In the genomic region with DNA sequence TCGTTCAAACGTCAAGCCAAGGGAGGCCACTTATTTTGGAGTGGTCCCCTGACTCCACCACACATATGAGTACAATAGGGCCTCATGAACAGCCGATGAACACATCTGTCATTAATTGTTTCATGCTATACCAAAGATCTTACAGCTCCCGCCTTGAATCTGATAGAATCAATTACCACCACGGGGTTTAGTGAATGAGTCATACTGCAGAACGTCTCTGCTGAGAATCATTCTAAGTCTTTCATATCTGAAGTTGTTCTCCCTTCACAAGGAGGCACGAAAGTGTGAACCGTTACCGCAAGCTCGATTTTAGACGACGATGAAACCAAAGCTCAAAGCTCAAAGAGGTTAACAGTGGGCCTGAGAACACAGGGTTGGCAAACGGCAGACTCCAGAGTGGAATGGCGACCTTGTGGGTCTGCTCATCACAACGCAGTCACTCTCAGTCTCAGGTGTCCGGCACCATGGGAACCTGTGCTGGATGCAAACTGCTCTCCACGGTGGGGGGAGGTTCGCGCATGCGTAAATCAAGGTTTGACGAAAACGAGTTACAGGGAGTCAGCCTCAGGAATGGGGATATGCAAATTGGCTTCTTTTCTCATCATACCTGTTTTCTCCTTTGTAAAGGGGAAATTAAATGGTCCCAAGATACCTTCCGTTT, we compare ENCODE assay signal across 11 mouse cellular contexts. TPM values are rescaled to one million over a fixed set of nuclear protein-coding genes. Genes with fewer than 3 reads are reported as not detected.
DNase-seq lines count a peak whose midpoint lies in the region; ATAC-seq and TF ChIP-seq lines count a peak whose summit lies in the region.
"Had no signal": no experiment of that assay in that cellular context is flagged by ENCODE, and none has a peak within 500 bp of the region (broad histone marks: within the 10 kb centered on the region; RNA-seq: fewer than 3 reads in every experiment).

No protein-coding gene starts in this region.

- no peak for TF ChIP-seq CTCF in spleen, adult 2 months (IDR thresholded peaks at IDR 0.05; ENCODE audit: extremely low read depth, insufficient read depth, insufficient read length, insufficient replicate concordance)
- no peak for TF ChIP-seq CTCF in G1E (IDR thresholded peaks at IDR 0.05; ENCODE audit: low read depth, low read length)
- no peak for TF ChIP-seq CTCF in embryonic fibroblast, embryonic 13.5 days (IDR thresholded peaks at IDR 0.05; ENCODE audit: borderline replicate concordance, insufficient read depth, low read length)

- H3K4me2 ChIP-seq in intestine, embryonic 15.5 days (replicated peaks), result no peak overlapping the region

- ATAC-seq in G1E (ENCODE audit: extremely low read depth, insufficient number of reproducible peaks, low FRiP score, poor library complexity, severe bottlenecking), result no peak
- ATAC-seq in intestine, embryonic 15.5 days, result no peak
- ATAC-seq: hindbrain, embryonic 16.5 days had no signal

- no peak for DNase-seq in spleen, adult 2 months (ENCODE audit: low read depth in 1 of 2, low spot score in 2 of 2)
- no peak for DNase-seq in spleen, adult 12 weeks (ENCODE audit: low spot score)
- no peak for DNase-seq in G1E (ENCODE audit: low spot score)
- peak; percentile 40 for DNase-seq in splenic B cell, adult 2 months (ENCODE audit: low read depth, low spot score)
- no peak for DNase-seq in urinary bladder, postnatal 14 days (ENCODE audit: low spot score)
- DNase-seq: layer of hippocampus, postnatal 36 days; thymus, postnatal 36 days had no signal

- H3K27me3 ChIP-seq in spleen, adult 2 months (ENCODE audit: control insufficient read depth, insufficient read depth, low read length), result no peaks in the 10 kb centered on the region
- no peaks in the 10 kb centered on the region for H3K27me3 ChIP-seq in G1E (ENCODE audit: insufficient read depth, low read length)
- no peaks in the 10 kb centered on the region for H3K27me3 ChIP-seq in splenic B cell, adult 2 months (ENCODE audit: control insufficient read depth, insufficient read depth, low read length, poor library complexity, severe bottlenecking)
- no peaks in the 10 kb centered on the region for H3K27me3 ChIP-seq in intestine, embryonic 15.5 days (replicated peaks)
- H3K27me3 ChIP-seq: heart, embryonic 12.5 days had no signal

- peaks cover 3% of the 10 kb centered on the region; the same call in 1 of the 2 replicates for H3K36me3 ChIP-seq in spleen, adult 2 months (ENCODE audit: control insufficient read depth, insufficient read depth, low read length)
- peaks cover 87% of the 10 kb centered on the region for H3K36me3 ChIP-seq in G1E (replicated peaks)
- H3K36me3 ChIP-seq in splenic B cell, adult 2 months (ENCODE audit: control insufficient read depth, insufficient read depth, low read length, poor library complexity, severe bottlenecking), result peaks cover under 1% of the 10 kb centered on the region
- no peaks in the 10 kb centered on the region for H3K36me3 ChIP-seq in intestine, embryonic 15.5 days

- no peak for TF ChIP-seq POLR2A in spleen, adult 2 months (IDR thresholded peaks at IDR 0.05; ENCODE audit: low read depth, low read length)
- no peak for TF ChIP-seq POLR2A in embryonic fibroblast, embryonic 13.5 days (IDR thresholded peaks at IDR 0.05; ENCODE audit: low read depth, low read length)

- H3K9ac ChIP-seq in intestine, embryonic 15.5 days, result no peak overlapping the region
- H3K9ac ChIP-seq: heart, embryonic 12.5 days had no signal

- WGBS in spleen, adult 2 months, result 68% methylated on average over 23 of the region's 23 CpGs
- 70% methylated on average over 23 of the region's 23 CpGs for WGBS in intestine, embryonic 15.5 days

- H3K4me3 ChIP-seq in spleen, adult 2 months (ENCODE audit: extremely low read depth, insufficient read depth, insufficient read length), result no peak overlapping the region
- H3K4me3 ChIP-seq in G1E (ENCODE audit: low read depth, low read length), result peak overlapping the region; percentile 58; the same call in 1 of the 2 replicates
- no peak overlapping the region for H3K4me3 ChIP-seq in embryonic fibroblast, embryonic 13.5 days (ENCODE audit: insufficient read depth, low read length)
- H3K4me3 ChIP-seq in intestine, embryonic 15.5 days (replicated peaks), result no peak overlapping the region
- H3K4me3 ChIP-seq: heart, embryonic 12.5 days had no signal

- no peaks in the 10 kb centered on the region for H3K9me3 ChIP-seq in G1E (replicated peaks)
- H3K9me3 ChIP-seq in intestine, embryonic 15.5 days, result no peaks in the 10 kb centered on the region
- H3K9me3 ChIP-seq: heart, embryonic 12.5 days had no signal

- peaks cover 39% of the 10 kb centered on the region for H3K4me1 ChIP-seq in spleen, adult 2 months (ENCODE audit: control insufficient read depth, insufficient read depth, insufficient read length)
- H3K4me1 ChIP-seq in G1E (ENCODE audit: insufficient read depth, low read depth, low read length), result peaks cover 95% of the 10 kb centered on the region
- peaks cover 14% of the 10 kb centered on the region for H3K4me1 ChIP-seq in embryonic fibroblast, embryonic 13.5 days (ENCODE audit: control insufficient read depth, insufficient read depth, low read length)
- H3K4me1 ChIP-seq in intestine, embryonic 15.5 days (replicated peaks), result peaks cover 17% of the 10 kb centered on the region

- peak overlapping the region; percentile 64 for H3K27ac ChIP-seq in spleen, adult 2 months (ENCODE audit: insufficient read depth, low read length)
- peak overlapping the region; percentile 63; the same call in 1 of the 2 replicates for H3K27ac ChIP-seq in embryonic fibroblast, embryonic 13.5 days (ENCODE audit: insufficient read depth, low read length)
- H3K27ac ChIP-seq in intestine, embryonic 15.5 days, result no peak overlapping the region

RNA-seq across cellular contexts. Expression of a gene that starts 27.0 kb away (rescaled TPM):
- 11.9 and 13.5 TPM in 2 replicates for polyA plus RNA-seq in spleen, adult 2 months (2012; rRNA removed)
- total RNA-seq in G1E (2014; fragmentation: Nextera tagmentation) (288 and 301 TPM in 2 replicates), G1E (2017) (438 and 441 TPM in 2 replicates)
- polyA plus RNA-seq in G1E (2012), result 14.3 and 37.2 TPM in 2 replicates
- polyA plus RNA-seq in embryonic fibroblast, embryonic 13.5 days (2011; ENCODE audit: insufficient read length, low read depth, missing spikeins), result 15.4 and 15.6 TPM in 2 replicates
- 23.2 and 23.7 TPM in 2 replicates for polyA plus RNA-seq in intestine, embryonic 15.5 days (2015; fragmentation: Nextera tagmentation; extraction: Ambion mirVana)

RNA-seq across cellular contexts. Expression of a gene that starts 36.1 kb away (rescaled TPM):
- polyA plus RNA-seq in spleen, adult 2 months (2012; rRNA removed), result 14.9 and 15.7 TPM in 2 replicates
- total RNA-seq in G1E (2014; fragmentation: Nextera tagmentation) (152 and 187 TPM in 2 replicates), G1E (2017) (233 and 234 TPM in 2 replicates)
- polyA plus RNA-seq in G1E (2012), result 27.0 and 38.4 TPM in 2 replicates
- 67.2 and 73.9 TPM in 2 replicates for polyA plus RNA-seq in embryonic fibroblast, embryonic 13.5 days (2011; ENCODE audit: insufficient read length, low read depth, missing spikeins)
- 135 and 139 TPM in 2 replicates for polyA plus RNA-seq in intestine, embryonic 15.5 days (2015; fragmentation: Nextera tagmentation; extraction: Ambion mirVana)
